Mouse (Mus musculus) lung, embryonic 16.5 days (tissue): ENCODE data around the gene Aamdc. TPM values are rescaled to one million over a fixed set of nuclear protein-coding genes. Genes with fewer than 3 reads are reported as not detected.
A peak's percentile ranks its signal among the peaks of the same experiment; 100 is the strongest.

ENCODE experiments used
- ATAC-seq: fragments of 200-750 bp; cut with Nextera tagmentation; 2 replicates; pipeline ENCODE4 v1.8.0; 2017; ENCODE audit warnings: low read depth, mild to moderate bottlenecking, moderate library complexity
- H3K27ac ChIP-seq: fragments of 300-500 bp; sonication (generic); 2 replicates; pipeline ENCODE4 v1.5.1; 2014; ENCODE audit warnings: mild to moderate bottlenecking, control low read depth, low read length
- H3K27me3 ChIP-seq: fragments of 300-500 bp; sonication (generic); 2 replicates; pipeline ENCODE4 v1.6.1; 2014; ENCODE audit warnings: low read depth, low read length, mixed read lengths; ENCODE audit not compliant: control insufficient read depth, insufficient read depth
- H3K36me3 ChIP-seq: fragments of 300-500 bp; sonication (generic); 2 replicates; pipeline ENCODE4 v1.6.1; 2014; ENCODE audit warnings: low read length; ENCODE audit not compliant: control insufficient read depth, insufficient read depth
- H3K4me1 ChIP-seq: fragments of 300-500 bp; sonication (generic); replicated peaks from 2 replicates; pipeline ENCODE4 v1.6.1; 2014; ENCODE audit warnings: low read length, mixed read lengths; ENCODE audit not compliant: control insufficient read depth, insufficient read depth
- H3K4me2 ChIP-seq: fragments of 300-500 bp; sonication (generic); 2 replicates; pipeline ENCODE4 v1.6.1; 2014; ENCODE audit warnings: low read depth, low read length, control low read depth
- H3K4me3 ChIP-seq: fragments of 300-500 bp; sonication (generic); 2 replicates; pipeline ENCODE4 v1.5.1; 2014; ENCODE audit warnings: mild to moderate bottlenecking, low read length, control low read depth
- H3K9ac ChIP-seq: fragments of 300-500 bp; sonication (generic); 2 replicates; pipeline ENCODE4 v1.6.1; 2014; ENCODE audit warnings: low read length, control low read depth
- H3K9me3 ChIP-seq: fragments of 300-500 bp; sonication (generic); 2 replicates; pipeline ENCODE4 v1.6.1; 2016; ENCODE audit warnings: low read length; ENCODE audit not compliant: control insufficient read depth
- WGBS: fragments of 180-500 bp; shearing (Covaris S2); extraction: QIAGEN DNeasy Blood & Tissue Kit; methylation state at CpG from one replicate; pipeline ENCODE4 v1.1.7; 2014; 5-methylcytosine and 5-hydroxymethylcytosine counted together
- polyA plus RNA-seq: library from polyadenylated mRNA; unstranded; fragments of >200 nt; fragmentation: Nextera tagmentation; extraction: Ambion mirVana; gene quantifications from 2 replicates; pipeline ENCODE4 v1.2.1, GENCODE M21; 2015

Aamdc gene
- polyA plus RNA-seq: 52.6 and 54.6 TPM in 2 replicates

DNA sequence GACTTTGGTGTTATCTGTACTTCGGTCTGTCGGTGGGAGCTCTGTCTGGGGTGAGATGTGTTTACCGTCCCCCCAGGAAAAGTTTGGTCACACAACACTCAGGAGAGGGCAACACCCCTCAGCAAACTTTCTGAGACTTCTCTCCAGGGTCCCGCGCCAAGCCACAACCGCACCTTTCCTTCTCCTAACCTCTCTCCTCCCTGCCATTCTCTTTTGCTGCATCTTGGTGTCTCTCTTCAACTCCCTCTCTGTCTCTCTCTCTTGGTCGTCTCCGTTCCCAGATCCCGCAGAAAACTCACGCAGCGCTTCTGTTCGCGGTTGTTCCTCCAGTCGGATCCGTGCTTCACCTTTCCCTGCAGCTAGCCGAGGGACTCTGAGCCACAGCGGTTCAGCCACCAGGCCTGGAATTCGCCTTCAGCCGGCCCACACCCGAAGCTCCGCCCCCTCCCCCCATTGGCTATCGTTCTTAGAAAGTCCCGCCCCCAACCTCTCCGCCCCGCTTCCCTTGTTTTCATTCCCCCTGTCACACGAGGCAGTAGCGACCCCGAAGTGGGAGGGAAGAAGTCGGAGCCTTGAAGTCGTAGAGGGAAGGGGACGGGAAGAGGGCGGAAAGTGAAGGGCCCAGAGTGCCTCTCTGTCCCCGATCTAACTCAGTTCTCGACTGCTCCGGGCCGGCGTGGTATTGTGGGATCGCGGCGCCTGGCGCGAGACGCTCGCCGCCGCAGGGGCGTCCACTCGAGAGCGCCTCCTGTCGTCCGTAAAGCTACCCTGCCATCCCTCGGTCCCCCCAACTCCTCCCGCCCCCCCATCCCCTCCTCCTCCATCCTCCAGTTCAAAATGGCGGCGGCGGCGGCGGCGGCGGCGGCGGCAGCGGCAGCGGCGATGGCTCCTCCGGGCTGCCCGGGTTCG is at the start of gene Aamdc, which contains the start of gene Rsf1:
Aamdc (minus strand) TSS at position 431 of the 909 bp plus-strand sequence.
Rsf1 (plus strand) TSS at position 823 of the 909 bp plus-strand sequence.
- H3K27me3 ChIP-seq: no peaks in the 10 kb centered on the region
- H3K27ac ChIP-seq: peak within 1 kb of the TSS; percentile 96
- peaks cover 9% of the 10 kb centered on the region for H3K4me1 ChIP-seq
- peak; percentile 97 for ATAC-seq
- under 1% methylated on average over 59 of the region's 68 CpGs for WGBS
- H3K4me3 ChIP-seq: peak within 1 kb of the TSS; percentile 77
- peak within 1 kb of the TSS; percentile 82 for H3K4me2 ChIP-seq
- peak within 1 kb of the TSS; percentile 94 for H3K9ac ChIP-seq
- H3K9me3 ChIP-seq: no peaks in the 10 kb centered on the region
- H3K36me3 ChIP-seq: 0 out of 2 replicates have a peak, but pooled peaks cover 2% of the 10 kb centered on the region

DNA sequence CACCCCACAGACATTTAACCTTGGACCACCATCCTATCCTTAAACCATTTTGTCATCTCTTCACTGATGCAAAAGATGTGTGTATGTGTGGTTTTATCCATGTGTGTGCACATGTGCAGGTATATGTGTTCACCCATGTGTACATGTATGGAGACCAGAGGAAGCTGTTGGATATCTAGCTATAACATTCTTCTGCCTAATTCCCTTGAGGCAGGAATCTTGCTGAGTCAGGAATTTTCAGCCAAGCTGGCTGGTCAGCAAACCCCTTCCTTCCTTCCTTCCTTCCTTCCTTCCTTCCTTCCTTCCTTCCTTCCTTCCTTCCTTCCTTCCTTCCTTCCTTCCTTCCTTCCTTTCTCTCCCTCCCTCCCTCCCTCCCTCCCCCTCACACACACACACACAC is 44.1 kb upstream of the Aamdc start:
- H3K4me3 ChIP-seq: no peak overlapping the region
- H3K27me3 ChIP-seq: no peaks in the 10 kb centered on the region
- H3K4me1 ChIP-seq: no peaks in the 10 kb centered on the region
- H3K4me2 ChIP-seq: no peak overlapping the region
- H3K9me3 ChIP-seq: no peaks in the 10 kb centered on the region
- H3K9ac ChIP-seq: no peak overlapping the region
- no peak overlapping the region for H3K27ac ChIP-seq
- ATAC-seq: no peak
- no peaks in the 10 kb centered on the region for H3K36me3 ChIP-seq

DNA sequence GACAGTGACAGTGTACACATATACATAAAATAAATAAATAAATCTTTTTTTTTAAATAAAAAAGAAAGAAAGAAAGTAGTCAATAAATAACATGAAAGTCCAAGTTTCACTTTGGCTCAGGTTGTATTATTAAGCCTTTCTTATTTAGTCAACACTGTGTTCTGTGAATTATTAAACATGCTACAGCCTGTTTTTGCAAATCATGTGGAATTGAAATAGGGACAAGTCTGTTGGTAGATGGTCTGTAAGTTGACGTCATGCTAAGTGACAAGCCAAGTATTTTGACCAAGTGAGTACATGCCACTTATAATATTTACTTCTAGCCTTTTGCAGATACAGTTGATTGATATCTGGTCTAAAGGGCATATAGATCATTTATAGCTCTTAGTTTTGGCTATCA is 43.4 kb upstream of the Aamdc start:
- WGBS: 85% methylated on average over 1 of the region's 1 CpGs
- no peak overlapping the region for H3K4me3 ChIP-seq
- no peaks in the 10 kb centered on the region for H3K9me3 ChIP-seq

DNA sequence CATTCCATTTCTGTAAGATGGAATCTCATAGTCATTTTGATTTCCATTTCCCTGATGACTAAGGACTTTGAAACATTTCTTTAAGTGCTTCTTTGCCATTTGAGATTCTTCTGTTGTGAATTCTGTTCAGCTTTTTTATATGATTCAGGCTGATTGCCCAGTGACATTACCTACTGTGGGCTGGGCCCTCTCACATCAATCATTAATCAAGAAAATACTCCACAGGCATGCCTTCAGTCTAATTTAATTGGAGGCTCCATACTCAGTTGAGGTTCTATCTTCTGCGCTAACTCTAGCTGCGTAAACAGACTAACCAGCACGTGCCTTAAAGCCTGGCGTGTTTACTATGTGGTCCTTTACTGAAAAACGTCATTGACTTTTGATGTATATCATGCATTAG is 42.0 kb upstream of the Aamdc start:
- H3K4me2 ChIP-seq: no peak overlapping the region
- no peak overlapping the region for H3K4me3 ChIP-seq
- ATAC-seq: no peak
- H3K4me1 ChIP-seq: no peaks in the 10 kb centered on the region
- H3K36me3 ChIP-seq: no peaks in the 10 kb centered on the region
- WGBS: 88% methylated on average over 5 of the region's 5 CpGs
- no peaks in the 10 kb centered on the region for H3K9me3 ChIP-seq
- H3K27ac ChIP-seq: no peak overlapping the region
- no peak overlapping the region for H3K9ac ChIP-seq
- H3K27me3 ChIP-seq: no peaks in the 10 kb centered on the region

More for the DNA sequence above, 43.4 kb upstream of the Aamdc start:
- Histone ChIP-seq H3K27ac (no peak overlapping the region), H3K36me3 (no peaks in the 10 kb centered on the region), H3K9ac (no peak overlapping the region), H3K27me3 (no peaks in the 10 kb centered on the region), H3K4me1 (no peaks in the 10 kb centered on the region), H3K4me2 (no peak overlapping the region)
- no peak for ATAC-seq

DNA sequence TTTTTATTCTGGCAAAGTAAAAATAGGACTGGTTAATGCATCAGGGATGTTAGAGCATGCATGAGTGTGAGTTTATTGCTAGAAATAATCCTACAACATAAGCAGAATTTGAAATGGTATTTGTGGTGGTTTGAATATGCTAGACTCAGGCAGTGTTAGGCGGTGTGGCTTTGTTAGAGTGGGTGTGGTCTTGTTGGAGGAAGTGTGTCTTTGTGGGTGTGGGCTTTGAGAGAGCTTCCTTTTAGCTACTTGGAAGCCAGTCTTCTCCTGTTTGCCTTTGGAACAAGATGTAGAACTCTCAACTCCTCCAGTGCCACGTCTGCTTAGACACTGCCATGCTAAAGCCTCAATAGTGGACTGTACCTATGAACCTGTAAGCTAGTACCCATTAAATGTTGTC is 19.3 kb upstream of the Aamdc start:
- H3K4me1 ChIP-seq: no peaks in the 10 kb centered on the region
- no peak overlapping the region for H3K4me2 ChIP-seq
- no peaks in the 10 kb centered on the region for H3K9me3 ChIP-seq
- no peak for ATAC-seq
- no peaks in the 10 kb centered on the region for H3K36me3 ChIP-seq
- H3K27ac ChIP-seq: no peak overlapping the region
- H3K27me3 ChIP-seq: no peaks in the 10 kb centered on the region
- H3K4me3 ChIP-seq: no peak overlapping the region
- WGBS: 71% methylated on average over 2 of the region's 2 CpGs
- no peak overlapping the region for H3K9ac ChIP-seq

DNA sequence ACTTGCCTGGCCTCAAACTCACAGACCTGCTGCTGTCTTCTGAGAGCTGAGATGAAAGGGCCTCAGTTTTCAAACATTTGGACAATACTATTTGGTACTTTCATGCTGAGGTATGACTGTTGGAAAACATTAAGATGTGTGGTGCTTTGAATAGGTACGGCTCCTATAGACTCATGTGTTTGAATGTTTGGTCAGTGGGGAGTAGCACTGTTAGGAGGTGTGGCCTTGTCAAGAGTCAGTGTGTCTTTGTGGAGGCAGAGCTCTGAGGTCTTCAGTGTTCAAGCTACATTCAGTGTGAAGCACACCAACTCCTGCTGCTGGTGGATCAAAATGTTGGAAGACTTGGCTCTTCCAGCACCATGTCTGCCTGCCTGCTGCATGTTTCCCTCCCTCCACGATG is 14.2 kb upstream of the Aamdc start:
- Histone ChIP-seq H3K4me2 (no peak overlapping the region), H3K4me3 (no peak overlapping the region), H3K9me3 (no peaks in the 10 kb centered on the region), H3K9ac (no peak overlapping the region), H3K4me1 (peaks cover 13% of the 10 kb centered on the region), H3K27me3 (no peaks in the 10 kb centered on the region), H3K36me3 (no peaks in the 10 kb centered on the region), H3K27ac (no peak overlapping the region)
- 61% methylated on average over 2 of the region's 2 CpGs for WGBS
- ATAC-seq: no peak

DNA sequence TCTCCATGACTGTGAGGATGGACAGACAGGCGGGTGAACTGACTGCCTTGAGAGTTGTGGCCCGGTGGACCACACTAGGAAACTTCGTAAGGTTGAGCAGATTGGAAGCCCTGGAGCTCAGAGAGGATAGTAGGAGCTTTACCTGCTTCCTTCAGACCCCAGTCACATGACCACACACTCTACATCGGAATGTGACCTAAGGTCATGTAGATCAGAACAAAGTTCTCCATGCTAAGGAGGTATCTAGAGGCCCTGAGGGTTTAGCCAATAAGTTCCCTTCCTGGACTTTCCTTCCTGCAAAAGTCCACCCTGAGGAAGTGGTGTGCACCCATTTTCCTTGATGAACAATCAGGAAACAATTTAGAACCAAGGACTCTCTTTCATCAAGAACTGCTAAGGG is 13.1 kb upstream of the Aamdc start:
- H3K4me1 ChIP-seq: peaks cover 13% of the 10 kb centered on the region
- no peaks in the 10 kb centered on the region for H3K9me3 ChIP-seq
- H3K9ac ChIP-seq: no peak overlapping the region
- no peaks in the 10 kb centered on the region for H3K36me3 ChIP-seq
- no peak overlapping the region for H3K4me2 ChIP-seq
- 91% methylated on average over 4 of the region's 4 CpGs for WGBS
- no peak overlapping the region for H3K27ac ChIP-seq
- H3K4me3 ChIP-seq: no peak overlapping the region
- H3K27me3 ChIP-seq: no peaks in the 10 kb centered on the region
- no peak for ATAC-seq

DNA sequence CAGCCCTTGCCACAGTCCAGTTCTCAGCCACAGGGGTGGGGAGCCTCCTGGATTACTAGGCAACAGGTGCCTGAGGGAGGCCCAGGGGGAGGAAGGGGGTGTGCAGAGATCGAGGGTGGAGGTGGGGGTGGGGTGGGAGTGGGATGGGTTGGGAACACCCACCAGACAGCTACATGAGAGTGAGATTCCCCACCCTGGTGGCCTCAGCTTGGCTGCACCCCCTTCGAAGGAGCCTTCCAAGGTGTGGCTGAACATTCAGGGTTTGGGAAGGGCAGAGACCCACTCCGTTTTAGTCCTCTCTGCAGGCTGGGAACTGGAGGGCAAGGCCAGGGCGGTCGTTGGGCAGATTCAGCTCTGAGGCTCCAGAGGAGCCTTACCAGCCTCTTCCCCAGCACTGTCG is 12.0 kb upstream of the Aamdc start:
- Histone ChIP-seq H3K4me1 (peaks cover 13% of the 10 kb centered on the region), H3K9ac (no peak overlapping the region), H3K4me2 (no peak overlapping the region), H3K27me3 (no peaks in the 10 kb centered on the region), H3K4me3 (no peak overlapping the region), H3K27ac (no peak overlapping the region), H3K9me3 (no peaks in the 10 kb centered on the region), H3K36me3 (no peaks in the 10 kb centered on the region)
- ATAC-seq: no peak
- 60% methylated on average over 6 of the region's 6 CpGs for WGBS

DNA sequence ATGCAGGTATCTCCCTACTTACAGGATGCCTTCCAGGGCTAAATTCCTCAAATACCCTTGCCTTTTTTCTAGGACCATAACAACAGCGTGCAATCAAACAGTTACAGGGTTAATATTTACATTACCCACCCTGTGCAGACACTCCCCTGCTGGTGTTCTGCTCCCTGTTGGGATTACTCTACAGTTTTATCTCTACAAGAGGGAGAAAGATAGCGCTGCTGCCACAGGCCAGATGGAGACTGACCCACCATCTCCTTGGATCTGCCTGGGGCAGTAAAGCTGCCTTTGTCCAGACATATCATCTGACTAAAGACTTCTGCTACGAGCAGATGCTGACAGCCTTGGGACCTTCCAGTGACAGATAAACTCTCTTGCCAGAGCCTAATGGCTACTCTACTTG is 11.2 kb upstream of the Aamdc start:
- no peak overlapping the region for H3K4me2 ChIP-seq
- ATAC-seq: no peak
- H3K9ac ChIP-seq: no peak overlapping the region
- H3K9me3 ChIP-seq: no peaks in the 10 kb centered on the region
- no peak overlapping the region for H3K4me3 ChIP-seq
- no peaks in the 10 kb centered on the region for H3K27me3 ChIP-seq
- no peaks in the 10 kb centered on the region for H3K36me3 ChIP-seq
- H3K4me1 ChIP-seq: peaks cover 13% of the 10 kb centered on the region
- H3K27ac ChIP-seq: no peak overlapping the region
- 18% methylated on average over 3 of the region's 3 CpGs for WGBS
